Mouse (Mus musculus): Measurements from ENCODE around the gene Mas1.

GRCm38 (mm10) chr17:12797427-12798029, 70.4 kb downstream of the Mas1 start:
- no peak for TF ChIP-seq CTCF (IDR thresholded peaks at IDR 0.05; ENCODE audit: insufficient read depth, low read depth, low read length)
- no peak for TF ChIP-seq POLR2A (IDR thresholded peaks at IDR 0.05; ENCODE audit: insufficient read depth, low read depth, low read length)
